Mouse (Mus musculus): ENCODE data around the gene Gm28035.
A peak's percentile ranks its signal among the peaks of the same experiment; 100 is the strongest.

Gm28035 gene

GRCm38 (mm10) chr2:30238906-30239465, 1.4 kb upstream of the Gm28035 start:
- no peak for DNase-seq (ENCODE audit: low spot score in 2 of 2)

DNA sequence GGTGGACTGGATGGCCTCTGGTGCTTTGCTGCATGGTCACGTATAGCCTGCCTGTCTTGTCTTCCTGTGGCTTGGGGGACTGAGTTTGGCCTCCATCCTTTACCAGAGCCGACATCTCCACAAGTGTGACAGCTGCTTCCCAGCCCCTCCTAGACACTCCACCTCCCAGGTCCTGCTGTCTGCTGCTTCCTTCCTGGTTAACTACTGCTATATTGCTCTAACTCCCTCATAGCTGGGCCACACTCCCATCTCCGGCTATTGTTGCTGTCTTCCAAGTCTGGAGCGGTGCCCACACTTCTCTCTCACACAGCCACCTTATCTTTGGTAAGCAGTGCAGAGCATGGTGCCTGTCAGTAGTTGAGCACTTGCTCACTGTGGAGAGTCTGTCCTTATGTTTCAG, 590 bp upstream of the Gm28035 start:
- DNase-seq (ENCODE audit: low spot score in 2 of 2): no peak

DNA sequence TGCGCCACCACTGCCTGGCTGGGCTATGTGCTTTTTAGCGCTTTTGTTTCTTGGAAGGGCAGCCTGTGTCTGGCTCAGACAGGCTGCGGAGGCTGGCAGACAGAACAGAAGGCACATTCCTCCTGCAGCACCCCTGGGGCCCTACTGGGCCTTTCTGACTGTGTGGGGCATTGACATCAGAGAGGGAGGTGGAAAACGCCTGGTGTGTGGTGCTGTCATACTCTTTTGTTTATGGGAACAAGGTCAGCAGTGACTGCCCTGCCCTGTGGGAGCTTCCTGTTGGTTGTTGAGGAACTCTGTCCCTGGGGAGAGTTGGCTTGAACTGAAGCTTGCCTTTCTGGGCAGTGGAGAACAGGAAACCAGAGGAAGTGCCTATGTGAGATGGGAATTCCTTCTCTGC, 2.1 kb downstream of the Gm28035 start:
- DNase-seq (ENCODE audit: low spot score in 2 of 2): no peak

- no peak for DNase-seq (ENCODE audit: low spot score in 2 of 2)
Observed at GRCm38 (mm10) chr2:30243391-30243790, 3.0 kb downstream of the Gm28035 start.

DNA sequence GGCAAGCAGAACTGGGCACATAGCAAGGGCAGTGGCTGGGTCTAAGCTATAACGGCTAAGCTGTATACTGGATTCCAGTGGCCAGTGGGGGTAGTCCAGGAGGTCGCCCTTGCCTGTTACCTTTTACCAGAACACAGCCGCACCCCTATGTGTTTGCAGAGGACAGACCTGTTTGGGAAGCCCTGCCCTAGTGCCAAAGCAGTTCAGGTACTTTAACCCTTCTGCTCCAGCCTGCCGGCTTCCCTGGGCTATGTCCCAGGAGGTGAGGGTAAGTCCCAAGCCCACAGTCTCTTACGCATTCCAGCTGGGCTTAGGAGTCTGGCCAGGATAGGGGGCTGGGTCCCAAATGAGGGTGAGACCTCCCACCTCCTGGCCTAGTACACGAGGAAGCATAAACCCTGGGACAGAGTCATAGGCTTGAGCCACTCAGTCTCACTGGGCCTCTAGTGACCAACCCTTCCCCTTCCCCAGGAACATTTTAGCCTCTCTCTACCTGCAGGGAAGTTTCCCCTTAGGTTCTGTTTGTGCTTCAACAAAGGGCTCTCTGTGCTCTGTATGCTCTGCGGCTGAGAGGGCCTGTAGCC, 4.3 kb downstream of the Gm28035 start:
- DNase-seq (ENCODE audit: low spot score in 2 of 2): no peak

DNA sequence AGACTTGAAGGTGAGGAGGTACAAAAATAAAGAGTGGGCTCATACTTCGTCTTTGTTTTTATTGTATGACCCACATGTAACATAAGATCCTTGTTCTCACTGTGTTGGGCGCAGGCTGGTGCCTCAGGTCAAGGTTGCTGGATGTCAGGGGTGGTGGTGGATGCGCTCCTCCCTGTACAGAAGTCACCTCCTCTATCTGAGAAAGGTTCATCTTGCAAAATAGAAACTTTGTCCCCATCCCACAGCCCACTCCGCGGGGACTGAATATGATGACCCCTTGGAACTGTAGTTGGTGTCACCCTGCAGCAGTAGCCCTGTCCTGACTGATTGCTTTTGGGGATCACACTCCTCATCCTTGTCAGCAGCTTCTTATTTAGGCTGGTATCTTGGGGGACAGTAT, 6.7 kb downstream of the Gm28035 start:
- no peak for DNase-seq (ENCODE audit: low spot score in 2 of 2)

DNA sequence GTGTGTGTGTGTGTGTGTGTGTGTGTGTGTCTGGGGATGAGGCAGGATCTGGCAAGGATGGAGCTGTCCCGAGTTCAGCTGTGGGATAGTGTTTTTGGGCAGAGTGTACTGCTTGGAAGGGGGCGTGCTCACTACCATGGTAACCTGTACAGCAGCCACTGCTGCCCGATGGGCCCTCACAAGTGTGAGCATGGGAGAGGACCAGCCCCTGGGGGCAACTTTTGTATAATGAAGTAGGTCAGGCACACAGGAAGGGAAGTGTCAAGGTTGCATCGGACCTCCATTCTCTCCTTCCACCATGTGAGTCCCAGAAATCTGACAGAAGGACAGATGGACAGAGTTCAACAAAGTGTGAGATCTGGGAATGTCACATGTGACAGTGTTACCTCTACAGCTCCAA, 7.3 kb downstream of the Gm28035 start:
- DNase-seq (ENCODE audit: low spot score in 2 of 2): no peak

DNA sequence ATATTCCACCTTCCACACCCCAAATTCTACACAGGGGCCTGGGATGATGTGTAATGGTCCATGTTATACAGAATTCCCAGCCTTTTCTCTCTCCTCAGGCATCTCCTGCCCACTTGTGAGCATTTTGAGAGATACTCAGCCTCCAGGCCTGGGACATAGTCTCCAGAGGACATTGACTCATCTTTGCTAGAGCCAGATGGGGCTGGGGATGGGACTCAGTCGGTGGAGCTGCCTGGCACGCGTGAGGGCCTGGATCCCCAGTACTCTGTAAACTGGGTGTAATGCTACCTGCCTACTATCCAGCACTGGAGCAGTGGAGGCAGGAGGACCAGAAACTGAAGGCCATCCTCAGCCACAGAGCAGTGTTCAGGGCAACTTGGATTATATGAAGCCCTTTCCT, 8.8 kb downstream of the Gm28035 start:
- DNase-seq (ENCODE audit: low spot score in 2 of 2): no peak

DNA sequence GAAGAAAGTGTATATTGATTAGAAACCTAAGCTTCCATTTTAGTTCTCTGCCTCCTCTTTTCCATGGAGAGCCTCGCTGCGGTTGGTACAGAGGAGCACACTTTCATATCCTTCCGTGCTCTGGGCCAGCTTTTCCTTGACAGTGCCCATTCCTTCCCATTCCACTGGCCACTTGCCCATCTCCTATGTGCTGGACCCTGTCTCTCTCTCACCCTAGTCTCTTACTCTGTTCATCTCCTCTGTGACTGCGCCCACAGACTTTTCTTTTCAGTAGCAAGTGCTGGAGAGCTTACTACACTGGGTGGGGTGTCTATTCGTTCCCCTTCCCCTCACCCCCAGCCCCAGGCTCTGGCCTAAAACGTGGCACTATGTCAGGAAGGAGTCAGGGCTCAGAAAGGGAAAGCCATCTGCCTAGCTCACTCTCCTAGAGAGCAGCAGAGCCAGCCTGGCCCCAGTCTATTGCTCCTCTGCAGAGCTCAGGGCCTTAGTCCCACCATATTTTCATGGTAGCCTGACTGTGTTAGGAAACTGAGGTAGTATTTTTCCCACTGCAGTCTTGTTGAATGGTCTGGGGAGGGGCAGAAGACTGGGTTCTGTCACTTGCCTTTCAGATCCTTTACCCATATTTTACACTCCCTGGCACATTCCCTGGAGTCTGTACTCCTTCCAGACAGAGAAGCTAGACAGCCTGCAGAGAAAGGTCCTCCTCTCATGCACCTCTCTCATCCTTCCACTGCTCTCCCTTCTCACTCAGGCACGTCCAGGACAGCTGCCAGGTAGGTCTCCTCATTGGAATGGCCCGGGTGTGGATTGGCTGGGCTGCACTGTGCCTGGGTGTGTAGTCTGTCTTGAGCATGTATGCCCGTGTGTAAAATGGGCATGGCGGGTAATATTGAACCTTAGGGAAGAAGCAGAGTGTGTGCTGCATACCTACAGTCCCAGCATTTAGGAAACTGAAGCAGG, 10.1 kb downstream of the Gm28035 start:
- DNase-seq (ENCODE audit: low spot score in 2 of 2): no peak

GRCm38 (mm10) chr2:30251417-30252104, 11.2 kb downstream of the Gm28035 start:
- DNase-seq (ENCODE audit: low spot score in 2 of 2): no peak

DNA sequence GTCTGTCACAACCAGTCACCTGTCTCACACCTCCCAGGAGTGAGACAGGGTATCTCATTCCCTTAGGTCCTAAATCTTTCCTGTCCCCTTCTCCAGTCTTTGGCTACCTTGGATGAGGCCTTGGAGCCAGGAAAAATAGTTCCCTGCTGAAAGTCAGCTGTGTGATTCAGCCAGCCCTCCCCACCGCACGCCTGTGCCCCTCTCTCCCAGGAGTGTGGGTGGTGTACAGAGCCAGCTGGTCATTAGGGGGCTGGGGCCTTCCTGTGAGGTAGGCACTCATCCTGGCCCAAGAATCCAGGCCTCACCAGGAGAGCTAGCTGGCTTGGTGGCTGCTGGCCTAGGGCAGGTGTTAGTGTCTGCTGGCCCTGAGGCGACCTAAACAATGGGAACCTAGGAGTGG, 12.2 kb downstream of the Gm28035 start:
- DNase-seq (ENCODE audit: low spot score in 2 of 2): no peak

DNA sequence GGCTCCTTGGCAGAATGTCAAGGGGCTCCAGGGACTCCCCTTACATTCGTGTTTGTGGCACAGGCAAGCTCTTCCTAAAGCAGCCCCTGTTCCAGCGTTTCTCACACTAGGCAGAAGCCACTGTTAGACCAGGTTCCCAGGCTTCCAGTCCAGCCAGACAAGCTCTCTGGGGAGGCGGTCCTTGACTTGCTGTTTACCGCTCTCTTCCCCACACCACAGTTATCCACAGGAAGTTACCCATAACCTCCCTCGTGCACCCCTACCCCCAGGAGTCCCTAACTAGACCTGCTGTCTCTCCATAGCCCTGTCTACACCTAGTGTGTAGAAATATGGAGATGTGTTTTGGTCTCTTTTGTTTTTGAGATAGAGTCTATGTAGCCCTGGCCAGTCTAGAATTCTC, 13.4 kb downstream of the Gm28035 start:
- no peak for DNase-seq (ENCODE audit: low spot score in 2 of 2)

GRCm38 (mm10) chr2:30255631-30256395, 15.4 kb downstream of the Gm28035 start:
- DNase-seq (ENCODE audit: low spot score in 2 of 2): peak in 1 of 2 experiments; percentile 25

GRCm38 (mm10) chr2:30256616-30257350, 16.4 kb downstream of the Gm28035 start:
- DNase-seq (ENCODE audit: low spot score in 2 of 2): peak in 1 of 2 experiments; percentile 24

DNA sequence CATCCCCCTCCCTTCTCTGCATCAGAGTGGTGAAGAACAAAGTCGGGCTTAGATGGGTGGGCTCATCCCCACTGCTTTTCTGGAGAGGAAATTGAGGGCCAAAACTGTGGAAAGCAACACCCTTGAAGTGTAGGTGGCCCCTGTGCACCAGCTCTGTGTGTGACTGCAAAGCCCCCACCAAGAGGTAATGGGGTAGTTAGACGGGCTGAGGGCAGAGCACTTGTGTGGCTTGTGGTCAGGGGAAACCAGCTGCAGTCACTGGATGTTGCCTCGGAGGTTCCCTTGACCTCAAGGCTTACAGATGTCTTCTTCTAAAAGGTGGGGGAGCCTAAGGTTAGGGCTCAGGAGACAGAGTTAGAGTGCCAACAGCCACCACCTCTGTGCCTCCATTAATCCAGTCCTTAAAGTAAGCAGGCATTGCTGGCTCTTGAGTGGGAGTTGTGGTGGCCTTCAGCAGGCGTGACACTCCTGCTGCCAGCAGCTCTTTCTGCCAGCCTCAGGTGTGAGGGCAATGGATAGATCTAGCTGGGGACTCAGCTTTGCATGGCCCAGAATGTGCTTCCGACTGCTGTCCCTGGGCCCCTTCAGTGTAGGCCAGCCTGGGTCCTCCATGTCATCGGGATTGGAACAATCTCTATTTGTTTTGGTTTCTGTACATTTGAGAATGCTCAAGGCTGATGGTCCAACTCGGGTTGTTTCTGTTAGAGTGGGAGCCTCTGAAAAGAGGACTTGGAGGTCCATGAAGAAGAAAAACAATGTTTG, 17.5 kb downstream of the Gm28035 start:
- no peak for DNase-seq (ENCODE audit: low spot score in 2 of 2)

GRCm38 (mm10) chr2:30258600-30258999, 18.2 kb downstream of the Gm28035 start:
- DNase-seq (ENCODE audit: low spot score in 2 of 2): no peak

GRCm38 (mm10) chr2:30259131-30260064, 19.0 kb downstream of the Gm28035 start:
- no peak for DNase-seq (ENCODE audit: low spot score in 2 of 2)

GRCm38 (mm10) chr2:30261064-30261736, 20.8 kb downstream of the Gm28035 start:
- DNase-seq (ENCODE audit: low spot score in 2 of 2): no peak

Data from right cerebral cortex, postnatal 10 days (tissue).